Mouse (Mus musculus): Measurements from ENCODE around the gene Txndc11. TPM values are rescaled to one million over a fixed set of nuclear protein-coding genes. Genes with fewer than 3 reads are reported as not detected.
A peak's percentile ranks its signal among the peaks of the same experiment; 100 is the strongest.

Gene Txndc11
- polyA plus RNA-seq, 1 experiment from 2014 or later = 36.5 TPM

GRCm38 (mm10) chr16:11071887-11072286 is 62.6 kb downstream of the Txndc11 start:
- Histone ChIP-seq H3K4me3 (ENCODE audit: low read depth, low read length) (no peak overlapping the region), H3K27ac (ENCODE audit: low read depth, low read length) (no peak overlapping the region), H3K9me3 (ENCODE audit: control insufficient read depth, low read length) (no peaks in the 10 kb centered on the region), H3K4me2 (no peak overlapping the region), H3K9ac (ENCODE audit: low read depth, low read length) (no peak overlapping the region), H3K27me3 (replicated peaks; ENCODE audit: control insufficient read depth, insufficient read depth, low read length) (peaks cover 11% of the 10 kb centered on the region), H3K4me1 (replicated peaks; ENCODE audit: control insufficient read depth, insufficient read depth, low read length) (peaks cover 13% of the 10 kb centered on the region; the same call in 1 of the 2 replicates), H3K36me3 (ENCODE audit: control insufficient read depth, insufficient read depth, low read length) (peaks cover 13% of the 10 kb centered on the region; the same call in 1 of the 2 replicates)
- 79% methylated on average over 4 of the region's 4 CpGs for WGBS
- DNase-seq (ENCODE audit: low spot score) (no peak), ATAC-seq (replicated peaks; ENCODE audit: low FRiP score) (no peak)

- H3K36me3 ChIP-seq (ENCODE audit: control insufficient read depth, insufficient read depth, low read length) = peaks cover 13% of the 10 kb centered on the region; the same call in 1 of the 2 replicates
- ATAC-seq (replicated peaks; ENCODE audit: low FRiP score) (no peak), DNase-seq (ENCODE audit: low spot score) (no peak)
- H3K9ac ChIP-seq (ENCODE audit: low read depth, low read length) = no peak overlapping the region
- H3K9me3 ChIP-seq (ENCODE audit: control insufficient read depth, low read length) = no peaks in the 10 kb centered on the region
- H3K27me3 ChIP-seq (replicated peaks; ENCODE audit: control insufficient read depth, insufficient read depth, low read length) = peaks cover 15% of the 10 kb centered on the region
- no peak overlapping the region for H3K27ac ChIP-seq (ENCODE audit: low read depth, low read length)
- H3K4me2 ChIP-seq = no peak overlapping the region
- H3K4me1 ChIP-seq (replicated peaks; ENCODE audit: control insufficient read depth, insufficient read depth, low read length) = peaks cover 15% of the 10 kb centered on the region; the same call in 1 of the 2 replicates
- H3K4me3 ChIP-seq (ENCODE audit: low read depth, low read length) = no peak overlapping the region
- 86% methylated on average over 5 of the region's 5 CpGs for WGBS
These were observed 63.3 kb downstream of the Txndc11 start for GRCm38 (mm10) chr16:11071176-11071575.

DNA sequence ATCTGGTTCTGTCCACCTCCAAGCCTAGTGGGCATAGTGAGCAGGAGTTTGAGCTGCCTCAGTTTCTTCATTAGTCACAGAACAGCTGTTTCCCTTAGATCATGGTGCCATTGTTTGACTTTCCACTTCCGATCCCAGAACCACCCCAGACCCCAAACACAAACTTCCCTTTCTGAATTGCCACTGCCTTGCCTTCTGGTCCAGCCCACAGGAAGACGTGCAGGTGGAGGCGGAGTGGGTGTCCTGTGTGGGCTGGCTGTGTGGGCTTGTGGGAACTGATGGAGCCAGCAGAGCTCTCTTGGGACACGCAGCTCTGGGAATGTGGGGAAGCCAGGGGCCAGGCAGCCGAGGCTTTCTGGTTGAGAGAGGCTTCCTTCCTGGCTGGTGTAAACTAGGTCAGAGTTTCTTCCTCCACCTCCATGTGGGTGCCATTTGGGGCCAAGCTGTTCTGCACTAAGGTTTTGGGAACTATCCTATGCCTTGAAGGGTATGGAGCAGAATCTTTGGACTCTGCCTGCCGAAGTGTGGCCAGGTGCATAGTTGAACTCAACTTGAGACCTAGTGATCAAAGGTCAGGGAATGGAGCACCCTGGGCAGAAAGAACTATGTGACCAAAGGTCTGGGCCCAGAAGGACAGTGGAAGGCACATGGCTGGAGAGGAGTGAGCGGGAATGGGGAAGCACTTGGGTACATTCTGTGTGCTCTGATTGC is 64.6 kb downstream of the Txndc11 start:
- peaks cover 6% of the 10 kb centered on the region; the same call in 1 of the 2 replicates for H3K36me3 ChIP-seq (ENCODE audit: control insufficient read depth, insufficient read depth, low read length)
- DNase-seq (ENCODE audit: low spot score) (no peak), ATAC-seq (replicated peaks; ENCODE audit: low FRiP score) (no peak)
- no peak overlapping the region for H3K27ac ChIP-seq (ENCODE audit: low read depth, low read length)
- no peak overlapping the region for H3K4me2 ChIP-seq
- 42% methylated on average over 7 of the region's 7 CpGs for WGBS
- H3K9ac ChIP-seq (ENCODE audit: low read depth, low read length) = no peak overlapping the region
- peaks cover 19% of the 10 kb centered on the region for H3K27me3 ChIP-seq (replicated peaks; ENCODE audit: control insufficient read depth, insufficient read depth, low read length)
- no peaks in the 10 kb centered on the region for H3K9me3 ChIP-seq (ENCODE audit: control insufficient read depth, low read length)
- peaks cover 19% of the 10 kb centered on the region; the same call in 1 of the 2 replicates for H3K4me1 ChIP-seq (replicated peaks; ENCODE audit: control insufficient read depth, insufficient read depth, low read length)
- H3K4me3 ChIP-seq (ENCODE audit: low read depth, low read length) = no peak overlapping the region

- H3K36me3 ChIP-seq (ENCODE audit: control insufficient read depth, insufficient read depth, low read length) = peaks cover 1% of the 10 kb centered on the region; the same call in 1 of the 2 replicates
- no peak for DNase-seq (ENCODE audit: low spot score)
- no peak for ATAC-seq (replicated peaks; ENCODE audit: low FRiP score)
- H3K4me1 ChIP-seq (replicated peaks; ENCODE audit: control insufficient read depth, insufficient read depth, low read length) = peaks cover 19% of the 10 kb centered on the region; the same call in 1 of the 2 replicates
- no peak overlapping the region for H3K4me3 ChIP-seq (ENCODE audit: low read depth, low read length)
- no peak overlapping the region for H3K9ac ChIP-seq (ENCODE audit: low read depth, low read length)
- no peak overlapping the region for H3K4me2 ChIP-seq
- H3K27me3 ChIP-seq (replicated peaks; ENCODE audit: control insufficient read depth, insufficient read depth, low read length) = peaks cover 19% of the 10 kb centered on the region
- H3K9me3 ChIP-seq (ENCODE audit: control insufficient read depth, low read length) = no peaks in the 10 kb centered on the region
- H3K27ac ChIP-seq (ENCODE audit: low read depth, low read length) = no peak overlapping the region
- WGBS = 56% methylated on average over 6 of the region's 6 CpGs
These were observed 65.2 kb downstream of the Txndc11 start for GRCm38 (mm10) chr16:11069271-11069670.

DNA sequence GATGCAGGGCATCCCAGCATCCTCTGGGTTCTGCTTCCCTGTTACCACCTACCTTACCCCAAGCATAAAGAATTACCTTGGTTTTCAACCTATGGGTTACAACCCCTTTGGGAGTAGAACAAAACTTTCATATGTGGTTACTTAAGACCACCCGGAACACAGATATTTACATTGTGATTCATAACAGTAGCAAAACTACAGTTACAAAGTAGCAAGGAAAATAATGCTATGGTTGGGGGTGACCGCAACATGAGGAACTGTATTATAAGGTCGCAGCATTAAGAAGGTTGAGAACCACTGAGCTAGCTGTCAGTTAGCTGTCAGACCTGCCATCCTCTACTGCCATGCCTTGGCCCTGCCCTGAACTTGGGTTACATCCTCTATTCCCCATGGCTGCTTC is 65.8 kb downstream of the Txndc11 start:
- H3K9ac ChIP-seq (ENCODE audit: low read depth, low read length) = no peak overlapping the region

GRCm38 (mm10) chr16:11066833-11067191 is 67.6 kb downstream of the Txndc11 start:
- Histone ChIP-seq H3K4me2 (peak overlapping the region; percentile 99), H3K27ac (ENCODE audit: low read depth, low read length) (peak overlapping the region; percentile 71; the same call in 1 of the 2 replicates), H3K9me3 (ENCODE audit: control insufficient read depth, low read length) (no peaks in the 10 kb centered on the region), H3K4me3 (ENCODE audit: low read depth, low read length) (peak overlapping the region; percentile 70), H3K36me3 (ENCODE audit: control insufficient read depth, insufficient read depth, low read length) (no peaks in the 10 kb centered on the region), H3K9ac (ENCODE audit: low read depth, low read length) (peak overlapping the region; percentile 73), H3K27me3 (replicated peaks; ENCODE audit: control insufficient read depth, insufficient read depth, low read length) (peaks cover 19% of the 10 kb centered on the region), H3K4me1 (replicated peaks; ENCODE audit: control insufficient read depth, insufficient read depth, low read length) (peaks cover 19% of the 10 kb centered on the region; the same call in 1 of the 2 replicates)
- 2% methylated on average over 22 of the region's 22 CpGs for WGBS
- ATAC-seq (replicated peaks; ENCODE audit: low FRiP score) (no peak), DNase-seq (ENCODE audit: low spot score) (no peak)

More for the DNA sequence above, 65.8 kb downstream of the Txndc11 start:
- peaks cover 19% of the 10 kb centered on the region; the same call in 1 of the 2 replicates for H3K4me1 ChIP-seq (replicated peaks; ENCODE audit: control insufficient read depth, insufficient read depth, low read length)
- peaks cover 19% of the 10 kb centered on the region for H3K27me3 ChIP-seq (replicated peaks; ENCODE audit: control insufficient read depth, insufficient read depth, low read length)
- DNase-seq (ENCODE audit: low spot score) (no peak), ATAC-seq (replicated peaks; ENCODE audit: low FRiP score) (no peak)
- H3K4me3 ChIP-seq (ENCODE audit: low read depth, low read length) = no peak overlapping the region
- 79% methylated on average over 3 of the region's 3 CpGs for WGBS
- H3K9me3 ChIP-seq (ENCODE audit: control insufficient read depth, low read length) = no peaks in the 10 kb centered on the region
- no peak overlapping the region for H3K27ac ChIP-seq (ENCODE audit: low read depth, low read length)
- H3K36me3 ChIP-seq (ENCODE audit: control insufficient read depth, insufficient read depth, low read length) = no peaks in the 10 kb centered on the region
- no peak overlapping the region for H3K4me2 ChIP-seq

- Histone ChIP-seq H3K4me1 (replicated peaks; ENCODE audit: control insufficient read depth, insufficient read depth, low read length) (peaks cover 19% of the 10 kb centered on the region; the same call in 1 of the 2 replicates), H3K9ac (ENCODE audit: low read depth, low read length) (peak within 1 kb of the TSS; percentile 73), H3K4me2 (peak within 1 kb of the TSS; percentile 99), H3K27ac (ENCODE audit: low read depth, low read length) (peak within 1 kb of the TSS; percentile 71), H3K9me3 (ENCODE audit: control insufficient read depth, low read length) (no peaks in the 10 kb centered on the region), H3K36me3 (ENCODE audit: control insufficient read depth, insufficient read depth, low read length) (no peaks in the 10 kb centered on the region), H3K4me3 (ENCODE audit: low read depth, low read length) (peak within 1 kb of the TSS; percentile 70), H3K27me3 (replicated peaks; ENCODE audit: control insufficient read depth, insufficient read depth, low read length) (peaks cover 19% of the 10 kb centered on the region)
- under 1% methylated on average over 75 of the region's 78 CpGs for WGBS
- DNase-seq (ENCODE audit: low spot score) (peak; percentile 96), ATAC-seq (replicated peaks; ENCODE audit: low FRiP score) (peak; percentile 96)
These were observed 68.2 kb downstream of the Txndc11 start, which contains the start of gene Litaf for GRCm38 (mm10) chr16:11066029-11066832. Gene Litaf (minus strand): TSS chr16:11066157.

DNA sequence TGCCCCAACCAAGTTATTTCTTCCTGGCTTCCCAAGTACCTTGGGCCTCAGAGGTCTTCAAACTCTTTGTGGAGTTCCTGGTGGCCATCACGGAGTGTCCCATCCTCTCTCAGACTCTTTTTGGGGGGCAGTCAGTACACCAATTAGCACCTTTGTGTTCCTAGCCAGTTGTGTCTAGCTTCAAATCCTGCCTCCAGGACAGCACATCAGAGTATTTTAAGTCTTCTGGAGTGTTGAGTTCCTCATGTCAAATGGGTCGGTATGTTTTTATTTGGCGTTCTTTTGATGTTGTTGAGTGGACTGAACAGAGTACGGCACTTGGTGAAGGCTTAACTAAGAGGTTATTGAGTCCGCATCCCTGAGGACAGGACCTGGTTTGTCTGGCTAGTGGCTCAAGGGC is 69.0 kb downstream of the Txndc11 start:
- H3K4me1 ChIP-seq (replicated peaks; ENCODE audit: control insufficient read depth, insufficient read depth, low read length) = peaks cover 19% of the 10 kb centered on the region; the same call in 1 of the 2 replicates

More for the DNA sequence above, 69.0 kb downstream of the Txndc11 start:
- no peaks in the 10 kb centered on the region for H3K36me3 ChIP-seq (ENCODE audit: control insufficient read depth, insufficient read depth, low read length)
- 79% methylated on average over 5 of the region's 5 CpGs for whole genome bisulfite sequencing
- H3K27me3 ChIP-seq (replicated peaks; ENCODE audit: control insufficient read depth, insufficient read depth, low read length) = peaks cover 19% of the 10 kb centered on the region
- H3K27ac ChIP-seq (ENCODE audit: low read depth, low read length) = no peak overlapping the region
- peak overlapping the region; percentile 99 for H3K4me2 ChIP-seq
- H3K9ac ChIP-seq (ENCODE audit: low read depth, low read length) = no peak overlapping the region; the same call in 1 of the 2 replicates
- no peak for ATAC-seq (replicated peaks; ENCODE audit: low FRiP score)
- no peak for DNase-seq (ENCODE audit: low spot score)
- no peaks in the 10 kb centered on the region for H3K9me3 ChIP-seq (ENCODE audit: control insufficient read depth, low read length)
- peak overlapping the region; percentile 70; the same call in 1 of the 2 replicates for H3K4me3 ChIP-seq (ENCODE audit: low read depth, low read length)
